Mouse (Mus musculus): Measurements from ENCODE around the gene Fes. TPM values are rescaled to one million over a fixed set of nuclear protein-coding genes. Genes with fewer than 3 reads are reported as not detected.

The Fes gene
- polyA plus RNA-seq, 1 experiment from 2014 or later = 13.8 TPM

GRCm38 (mm10) chr7:80365759-80366158 is 22.0 kb downstream of the Fes start:
- Histone ChIP-seq H3K4me2 (no peak overlapping the region), H3K4me3 (no peak overlapping the region), H3K4me1 (peaks cover 20% of the 10 kb centered on the region), H3K36me3 (peaks cover 78% of the 10 kb centered on the region), H3K27me3 (no peaks in the 10 kb centered on the region), H3K9me3 (no peaks in the 10 kb centered on the region), H3K9ac (no peak overlapping the region), H3K27ac (no peak overlapping the region)
- no peak for ATAC-seq (ENCODE audit: insufficient number of reproducible peaks, insufficient read depth, low FRiP score, low TSS enrichment, low read depth)
- WGBS = 83% methylated on average over 2 of the region's 2 CpGs

- ATAC-seq (ENCODE audit: insufficient number of reproducible peaks, insufficient read depth, low FRiP score, low TSS enrichment, low read depth) = no peak
- no peaks in the 10 kb centered on the region for H3K4me1 ChIP-seq
- no peak overlapping the region for H3K4me2 ChIP-seq
- no peaks in the 10 kb centered on the region for H3K27me3 ChIP-seq
- H3K9me3 ChIP-seq = no peaks in the 10 kb centered on the region
- no peak overlapping the region for H3K9ac ChIP-seq
- no peak overlapping the region for H3K27ac ChIP-seq
- peaks cover 99% of the 10 kb centered on the region for H3K36me3 ChIP-seq
- H3K4me3 ChIP-seq = no peak overlapping the region
- WGBS = 79% methylated on average over 3 of the region's 3 CpGs
Observed at GRCm38 (mm10) chr7:80360435-80360834, 27.3 kb downstream of the Fes start.

GRCm38 (mm10) chr7:80358039-80358438 is 29.7 kb downstream of the Fes start:
- Histone ChIP-seq H3K9ac (no peak overlapping the region), H3K4me1 (no peaks in the 10 kb centered on the region), H3K27ac (no peak overlapping the region), H3K36me3 (peaks cover 94% of the 10 kb centered on the region), H3K27me3 (no peaks in the 10 kb centered on the region), H3K9me3 (no peaks in the 10 kb centered on the region), H3K4me3 (no peak overlapping the region), H3K4me2 (no peak overlapping the region)
- no peak for ATAC-seq (ENCODE audit: insufficient number of reproducible peaks, insufficient read depth, low FRiP score, low TSS enrichment, low read depth)
- WGBS = 77% methylated on average over 4 of the region's 4 CpGs

GRCm38 (mm10) chr7:80357156-80357555 is 30.6 kb downstream of the Fes start:
- no peaks in the 10 kb centered on the region for H3K4me1 ChIP-seq
- H3K4me3 ChIP-seq = no peak overlapping the region
- no peaks in the 10 kb centered on the region for H3K27me3 ChIP-seq
- H3K9me3 ChIP-seq = no peaks in the 10 kb centered on the region
- peak overlapping the region; percentile 39; the same call in 1 of the 2 replicates for H3K27ac ChIP-seq
- H3K36me3 ChIP-seq = peaks cover 94% of the 10 kb centered on the region
- no peak for ATAC-seq (ENCODE audit: insufficient number of reproducible peaks, insufficient read depth, low FRiP score, low TSS enrichment, low read depth)
- WGBS = 29% methylated on average over 8 of the region's 8 CpGs
- H3K4me2 ChIP-seq = no peak overlapping the region
- no peak overlapping the region for H3K9ac ChIP-seq

- H3K36me3 ChIP-seq = peaks cover 93% of the 10 kb centered on the region
- no peak overlapping the region for H3K4me2 ChIP-seq
- WGBS = 73% methylated on average over 13 of the region's 13 CpGs
- no peaks in the 10 kb centered on the region for H3K4me1 ChIP-seq
- H3K4me3 ChIP-seq = no peak overlapping the region
- H3K9me3 ChIP-seq = no peaks in the 10 kb centered on the region
- no peak overlapping the region for H3K9ac ChIP-seq
- ATAC-seq (ENCODE audit: insufficient number of reproducible peaks, insufficient read depth, low FRiP score, low TSS enrichment, low read depth) = no peak
- no peaks in the 10 kb centered on the region for H3K27me3 ChIP-seq
- H3K27ac ChIP-seq = no peak overlapping the region
Observed at GRCm38 (mm10) chr7:80356351-80356750, 31.4 kb downstream of the Fes start.

- Histone ChIP-seq H3K4me3 (no peak overlapping the region), H3K9me3 (no peaks in the 10 kb centered on the region), H3K4me2 (no peak overlapping the region), H3K27ac (no peak overlapping the region), H3K27me3 (no peaks in the 10 kb centered on the region), H3K36me3 (peaks cover 73% of the 10 kb centered on the region), H3K9ac (no peak overlapping the region), H3K4me1 (peaks cover 4% of the 10 kb centered on the region; the same call in 1 of the 2 replicates)
- ATAC-seq (ENCODE audit: insufficient number of reproducible peaks, insufficient read depth, low FRiP score, low TSS enrichment, low read depth) = no peak
- 88% methylated on average over 8 of the region's 8 CpGs for WGBS
Observed at GRCm38 (mm10) chr7:80352920-80353319, 34.8 kb downstream of the Fes start.

GRCm38 (mm10) chr7:80350808-80351207 is 36.9 kb downstream of the Fes start:
- no peak overlapping the region for H3K27ac ChIP-seq
- H3K4me3 ChIP-seq = no peak overlapping the region
- no peak overlapping the region for H3K4me2 ChIP-seq
- H3K9ac ChIP-seq = no peak overlapping the region
- H3K27me3 ChIP-seq = no peaks in the 10 kb centered on the region
- ATAC-seq (ENCODE audit: insufficient number of reproducible peaks, insufficient read depth, low FRiP score, low TSS enrichment, low read depth) = no peak
- H3K9me3 ChIP-seq = 0 out of 2 replicates have a peak, but pooled peaks cover 3% of the 10 kb centered on the region
- 80% methylated on average over 2 of the region's 2 CpGs for WGBS
- H3K36me3 ChIP-seq = peaks cover 54% of the 10 kb centered on the region
- H3K4me1 ChIP-seq = peaks cover 5% of the 10 kb centered on the region; the same call in 1 of the 2 replicates

- Histone ChIP-seq H3K27ac (peak overlapping the region; percentile 77), H3K9me3 (0 out of 2 replicates have a peak, but pooled peaks cover 8% of the 10 kb centered on the region), H3K4me1 (peaks cover 11% of the 10 kb centered on the region), H3K9ac (no peak overlapping the region), H3K27me3 (no peaks in the 10 kb centered on the region), H3K4me3 (no peak overlapping the region), H3K4me2 (no peak overlapping the region), H3K36me3 (peaks cover 37% of the 10 kb centered on the region)
- no peak for ATAC-seq (ENCODE audit: insufficient number of reproducible peaks, insufficient read depth, low FRiP score, low TSS enrichment, low read depth)
- 52% methylated on average over 13 of the region's 13 CpGs for WGBS
Observed at GRCm38 (mm10) chr7:80347670-80348586, 39.8 kb downstream of the Fes start.

- Histone ChIP-seq H3K36me3 (peaks cover 26% of the 10 kb centered on the region), H3K27ac (no peak overlapping the region), H3K9me3 (0 out of 2 replicates have a peak, but pooled peaks cover 8% of the 10 kb centered on the region), H3K27me3 (no peaks in the 10 kb centered on the region), H3K4me1 (peaks cover 17% of the 10 kb centered on the region), H3K4me2 (no peak overlapping the region), H3K4me3 (no peak overlapping the region), H3K9ac (no peak overlapping the region)
- 81% methylated on average over 5 of the region's 5 CpGs for WGBS
- ATAC-seq (ENCODE audit: insufficient number of reproducible peaks, insufficient read depth, low FRiP score, low TSS enrichment, low read depth) = no peak
Observed at GRCm38 (mm10) chr7:80346830-80347229, 40.9 kb downstream of the Fes start.

- peaks cover 19% of the 10 kb centered on the region for H3K4me1 ChIP-seq
- H3K9me3 ChIP-seq = 0 out of 2 replicates have a peak, but pooled peaks cover 8% of the 10 kb centered on the region
- no peak for ATAC-seq (ENCODE audit: insufficient number of reproducible peaks, insufficient read depth, low FRiP score, low TSS enrichment, low read depth)
- 92% methylated on average over 9 of the region's 9 CpGs for WGBS
- peaks cover 21% of the 10 kb centered on the region for H3K36me3 ChIP-seq
- no peaks in the 10 kb centered on the region for H3K27me3 ChIP-seq
- no peak overlapping the region for H3K27ac ChIP-seq
- no peak overlapping the region for H3K4me3 ChIP-seq
- H3K9ac ChIP-seq = no peak overlapping the region
- H3K4me2 ChIP-seq = no peak overlapping the region
Observed at GRCm38 (mm10) chr7:80346173-80346572, 41.6 kb downstream of the Fes start.

- H3K4me3 ChIP-seq = peak overlapping the region; percentile 58
- peak overlapping the region; percentile 86 for H3K4me2 ChIP-seq
- peaks cover 7% of the 10 kb centered on the region for H3K36me3 ChIP-seq
- WGBS = 25% methylated on average over 19 of the region's 19 CpGs
- H3K4me1 ChIP-seq = peaks cover 35% of the 10 kb centered on the region
- H3K9ac ChIP-seq = peak overlapping the region; percentile 85
- 0 out of 2 replicates have a peak, but pooled peaks cover 8% of the 10 kb centered on the region for H3K9me3 ChIP-seq
- H3K27ac ChIP-seq = peak overlapping the region; percentile 75
- no peak for ATAC-seq (ENCODE audit: insufficient number of reproducible peaks, insufficient read depth, low FRiP score, low TSS enrichment, low read depth)
- no peaks in the 10 kb centered on the region for H3K27me3 ChIP-seq
Observed at GRCm38 (mm10) chr7:80343270-80344018, 44.3 kb downstream of the Fes start.

All from embryonic facial prominence, embryonic 13.5 days (tissue).